Mouse (Mus musculus): ENCODE measurements around the gene Abhd10. TPM values are rescaled to one million over a fixed set of nuclear protein-coding genes. Genes with fewer than 3 reads are reported as not detected.

The Abhd10 gene
- polyA plus RNA-seq, 1 experiment = 9.2 TPM

- 48% methylated on average over 5 of the region's 5 CpGs for WGBS
Observed at GRCm38 (mm10) chr16:45729163-45729562, 13.6 kb downstream of the Abhd10 start.

GRCm38 (mm10) chr16:45724742-45725102, 18.0 kb downstream of the Abhd10 start:
- peaks cover 3% of the 10 kb centered on the region for H3K4me1 ChIP-seq (ENCODE audit: control insufficient read depth, insufficient read depth, low read length)
- no peaks in the 10 kb centered on the region; the same call in 1 of the 2 replicates for H3K27me3 ChIP-seq (replicated peaks; ENCODE audit: control insufficient read depth, insufficient read depth, low read length)
- TF ChIP-seq POLR2A (IDR thresholded peaks at IDR 0.05; ENCODE audit: low read depth, low read length) (no peak), CTCF (conservative IDR thresholded peaks at IDR 0.05; ENCODE audit: insufficient read depth, insufficient read length, low read depth, low read length) (no peak)
- WGBS = 12% methylated on average over 10 of the region's 10 CpGs
- no peak overlapping the region for H3K27ac ChIP-seq (ENCODE audit: insufficient read depth, low read depth, low read length)
- DNase-seq = no peak
- H3K36me3 ChIP-seq (ENCODE audit: control insufficient read depth, insufficient read depth, low read length) = no peaks in the 10 kb centered on the region
- no peak overlapping the region for H3K4me3 ChIP-seq (ENCODE audit: insufficient read depth, low read depth, low read length)

More at GRCm38 (mm10) chr16:45729163-45729562, 13.6 kb downstream of the Abhd10 start:
- no peak overlapping the region for H3K27ac ChIP-seq (ENCODE audit: insufficient read depth, low read depth, low read length)
- TF ChIP-seq POLR2A (IDR thresholded peaks at IDR 0.05; ENCODE audit: low read depth, low read length) = no peak
- no peak for TF ChIP-seq CTCF (conservative IDR thresholded peaks at IDR 0.05; ENCODE audit: insufficient read depth, insufficient read length, low read depth, low read length)
- H3K4me1 ChIP-seq (ENCODE audit: control insufficient read depth, insufficient read depth, low read length) = peaks cover 5% of the 10 kb centered on the region
- H3K4me3 ChIP-seq (ENCODE audit: insufficient read depth, low read depth, low read length) = no peak overlapping the region
- peak; percentile 79 for DNase-seq
- no peaks in the 10 kb centered on the region for H3K27me3 ChIP-seq (replicated peaks; ENCODE audit: control insufficient read depth, insufficient read depth, low read length)
- H3K36me3 ChIP-seq (ENCODE audit: control insufficient read depth, insufficient read depth, low read length) = peaks cover 2% of the 10 kb centered on the region; the same call in 1 of the 2 replicates

GRCm38 (mm10) chr16:45724061-45724741, 18.6 kb downstream of the Abhd10 start, which contains the start of gene Tagln3:
Gene Tagln3 (minus strand): TSS chr16:45724608.
- Histone ChIP-seq H3K27ac (ENCODE audit: insufficient read depth, low read depth, low read length) (no peak within 1 kb of the TSS), H3K27me3 (replicated peaks; ENCODE audit: control insufficient read depth, insufficient read depth, low read length) (no peaks in the 10 kb centered on the region; the same call in 1 of the 2 replicates), H3K36me3 (ENCODE audit: control insufficient read depth, insufficient read depth, low read length) (no peaks in the 10 kb centered on the region), H3K4me1 (ENCODE audit: control insufficient read depth, insufficient read depth, low read length) (no peaks in the 10 kb centered on the region), H3K4me3 (ENCODE audit: insufficient read depth, low read depth, low read length) (peak within 1 kb of the TSS; percentile 21; the same call in 1 of the 2 replicates)
- 5% methylated on average over 30 of the region's 30 CpGs for WGBS
- no peak for DNase-seq
- TF ChIP-seq POLR2A (IDR thresholded peaks at IDR 0.05; ENCODE audit: low read depth, low read length) (no peak), CTCF (conservative IDR thresholded peaks at IDR 0.05; ENCODE audit: insufficient read depth, insufficient read length, low read depth, low read length) (no peak)

GRCm38 (mm10) chr16:45723172-45723901, 19.4 kb downstream of the Abhd10 start:
- no peak for TF ChIP-seq CTCF (conservative IDR thresholded peaks at IDR 0.05; ENCODE audit: insufficient read depth, insufficient read length, low read depth, low read length)
- TF ChIP-seq POLR2A (IDR thresholded peaks at IDR 0.05; ENCODE audit: low read depth, low read length) = no peak
- Histone ChIP-seq H3K36me3 (ENCODE audit: control insufficient read depth, insufficient read depth, low read length) (no peaks in the 10 kb centered on the region), H3K27me3 (replicated peaks; ENCODE audit: control insufficient read depth, insufficient read depth, low read length) (no peaks in the 10 kb centered on the region; the same call in 1 of the 2 replicates), H3K4me1 (ENCODE audit: control insufficient read depth, insufficient read depth, low read length) (no peaks in the 10 kb centered on the region), H3K27ac (ENCODE audit: insufficient read depth, low read depth, low read length) (no peak overlapping the region), H3K4me3 (ENCODE audit: insufficient read depth, low read depth, low read length) (no peak overlapping the region)
- WGBS = 79% methylated on average over 6 of the region's 6 CpGs
- DNase-seq = no peak

GRCm38 (mm10) chr16:45722460-45722951, 20.2 kb downstream of the Abhd10 start:
- H3K4me3 ChIP-seq (ENCODE audit: insufficient read depth, low read depth, low read length) = no peak overlapping the region
- no peak for DNase-seq
- H3K27me3 ChIP-seq (replicated peaks; ENCODE audit: control insufficient read depth, insufficient read depth, low read length) = no peaks in the 10 kb centered on the region; the same call in 1 of the 2 replicates
- H3K4me1 ChIP-seq (ENCODE audit: control insufficient read depth, insufficient read depth, low read length) = no peaks in the 10 kb centered on the region
- TF ChIP-seq POLR2A (IDR thresholded peaks at IDR 0.05; ENCODE audit: low read depth, low read length) (no peak), CTCF (conservative IDR thresholded peaks at IDR 0.05; ENCODE audit: insufficient read depth, insufficient read length, low read depth, low read length) (no peak)
- H3K36me3 ChIP-seq (ENCODE audit: control insufficient read depth, insufficient read depth, low read length) = no peaks in the 10 kb centered on the region
- H3K27ac ChIP-seq (ENCODE audit: insufficient read depth, low read depth, low read length) = no peak overlapping the region
- WGBS = 92% methylated on average over 3 of the region's 3 CpGs

GRCm38 (mm10) chr16:45720022-45720630, 22.6 kb downstream of the Abhd10 start:
- Histone ChIP-seq H3K27me3 (replicated peaks; ENCODE audit: control insufficient read depth, insufficient read depth, low read length) (no peaks in the 10 kb centered on the region; the same call in 1 of the 2 replicates), H3K4me3 (ENCODE audit: insufficient read depth, low read depth, low read length) (no peak overlapping the region), H3K36me3 (ENCODE audit: control insufficient read depth, insufficient read depth, low read length) (no peaks in the 10 kb centered on the region), H3K27ac (ENCODE audit: insufficient read depth, low read depth, low read length) (no peak overlapping the region), H3K4me1 (ENCODE audit: control insufficient read depth, insufficient read depth, low read length) (no peaks in the 10 kb centered on the region)
- 91% methylated on average over 10 of the region's 10 CpGs for WGBS
- DNase-seq = no peak
- TF ChIP-seq POLR2A (IDR thresholded peaks at IDR 0.05; ENCODE audit: low read depth, low read length) (no peak), CTCF (conservative IDR thresholded peaks at IDR 0.05; ENCODE audit: insufficient read depth, insufficient read length, low read depth, low read length) (no peak)
